Mouse (Mus musculus) regulatory T cell (primary cell): ENCODE results near the gene Gm21783.
"Not testable (repeated sequence)": the region's sequence is repeated elsewhere in the genome, so short reads cannot be mapped to it uniquely, and the experiment has no call there.

Experiments
- in situ Hi-C: fragments of 300-600 bp; cut with MboI, MseI; formaldehyde crosslinking; loops from one replicate; pipeline ENCODE4 v1.15.1; 2025; ENCODE audit warnings: high pct_unique_total_duplicates

The Gm21783 gene

DNA sequence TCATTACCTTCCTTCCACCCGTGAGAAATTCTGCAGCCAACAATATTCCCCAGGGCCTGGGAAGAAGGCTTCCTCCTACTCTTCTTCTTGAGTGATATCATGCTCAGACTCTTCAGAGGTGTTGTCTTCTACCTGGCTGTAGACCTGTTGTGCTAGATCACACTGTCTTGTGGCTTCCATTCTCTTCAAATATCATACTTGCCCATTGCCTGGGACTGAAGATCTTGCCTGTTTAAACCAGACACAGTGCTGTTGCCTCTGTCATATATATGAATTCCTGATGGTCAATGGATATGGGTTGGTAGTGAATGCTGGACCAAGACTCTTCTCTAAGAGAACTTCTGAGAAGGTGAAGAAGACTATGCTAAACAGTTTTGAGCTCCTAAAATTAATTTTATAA, at the start of gene Gm21783:
Gene Gm21783 (minus strand): TSS at position 101 of the 400 bp plus-strand sequence.
- in situ Hi-C loops, result not testable (repeated sequence)
